Mouse (Mus musculus): ENCODE measurements around the gene Polr2a. TPM values are rescaled to one million over a fixed set of nuclear protein-coding genes. Genes with fewer than 3 reads are reported as not detected.

The Polr2a gene
- polyA plus RNA-seq, 1 experiment from 2014 or later: 29.0 TPM

- Histone ChIP-seq H3K9ac (ENCODE audit: low read depth, low read length) (no peak overlapping the region), H3K4me2 (no peak overlapping the region), H3K27me3 (ENCODE audit: control insufficient read depth, insufficient read depth, low read length) (no peaks in the 10 kb centered on the region; the same call in 1 of the 2 replicates), H3K4me1 (ENCODE audit: control insufficient read depth, insufficient read depth, low read length) (peaks cover 4% of the 10 kb centered on the region; the same call in 1 of the 2 replicates), H3K27ac (ENCODE audit: low read depth, low read length) (no peak overlapping the region), H3K4me3 (ENCODE audit: low read depth, low read length) (no peak overlapping the region), H3K9me3 (replicated peaks; ENCODE audit: control insufficient read depth, low read length) (no peaks in the 10 kb centered on the region), H3K36me3 (ENCODE audit: control insufficient read depth, insufficient read depth, low read length) (no peaks in the 10 kb centered on the region)
- WGBS (ENCODE audit: insufficient replicate concordance): 88% methylated on average over 1 of the region's 1 CpGs
- ATAC-seq (replicated peaks; ENCODE audit: insufficient number of reproducible peaks, low FRiP score, low TSS enrichment): no peak
Observed at GRCm38 (mm10) chr11:69689891-69690290, 68.5 kb downstream of the Polr2a start.

GRCm38 (mm10) chr11:69687061-69687460 lies 71.4 kb downstream of the Polr2a start:
- H3K4me2 ChIP-seq: no peak overlapping the region
- H3K27ac ChIP-seq (ENCODE audit: low read depth, low read length): no peak overlapping the region
- no peak overlapping the region for H3K9ac ChIP-seq (ENCODE audit: low read depth, low read length)
- 0 out of 2 replicates have a peak, but pooled peaks cover 5% of the 10 kb centered on the region for H3K4me1 ChIP-seq (ENCODE audit: control insufficient read depth, insufficient read depth, low read length)
- WGBS (ENCODE audit: insufficient replicate concordance): 44% methylated on average over 5 of the region's 5 CpGs
- H3K27me3 ChIP-seq (ENCODE audit: control insufficient read depth, insufficient read depth, low read length): no peaks in the 10 kb centered on the region; the same call in 1 of the 2 replicates
- no peaks in the 10 kb centered on the region for H3K9me3 ChIP-seq (replicated peaks; ENCODE audit: control insufficient read depth, low read length)
- ATAC-seq (replicated peaks; ENCODE audit: insufficient number of reproducible peaks, low FRiP score, low TSS enrichment): no peak
- H3K36me3 ChIP-seq (ENCODE audit: control insufficient read depth, insufficient read depth, low read length): no peaks in the 10 kb centered on the region
- no peak overlapping the region for H3K4me3 ChIP-seq (ENCODE audit: low read depth, low read length)

DNA sequence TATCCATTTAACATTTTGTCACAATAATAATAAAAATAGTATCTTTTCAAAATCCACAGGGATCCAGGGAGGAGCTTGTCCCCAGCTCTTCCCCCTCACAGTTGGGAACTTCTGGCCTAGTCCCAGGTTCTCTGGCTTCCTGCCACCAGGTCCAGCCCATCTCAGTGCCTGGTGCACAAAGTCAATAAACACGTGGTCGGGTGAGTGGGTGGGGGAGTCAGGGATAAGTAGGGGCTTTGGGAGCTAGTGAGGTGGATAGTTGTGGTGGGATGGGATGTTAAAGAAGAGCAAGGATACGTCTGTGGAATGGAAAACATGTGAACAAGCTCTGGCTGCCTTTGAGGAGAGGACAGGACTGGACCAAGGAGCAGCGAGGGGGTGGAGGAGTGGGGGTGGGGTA lies 72.1 kb downstream of the Polr2a start:
- Histone ChIP-seq H3K4me3 (ENCODE audit: low read depth, low read length) (no peak overlapping the region), H3K4me1 (ENCODE audit: control insufficient read depth, insufficient read depth, low read length) (0 out of 2 replicates have a peak, but pooled peaks cover 5% of the 10 kb centered on the region), H3K4me2 (peak overlapping the region; percentile 9; the same call in 1 of the 2 replicates), H3K9ac (ENCODE audit: low read depth, low read length) (0 out of 2 replicates have a peak overlapping the region, but pooled peaks have one; percentile 39), H3K27ac (ENCODE audit: low read depth, low read length) (no peak overlapping the region), H3K27me3 (ENCODE audit: control insufficient read depth, insufficient read depth, low read length) (no peaks in the 10 kb centered on the region; the same call in 1 of the 2 replicates), H3K36me3 (ENCODE audit: control insufficient read depth, insufficient read depth, low read length) (no peaks in the 10 kb centered on the region), H3K9me3 (replicated peaks; ENCODE audit: control insufficient read depth, low read length) (no peaks in the 10 kb centered on the region)
- no peak for ATAC-seq (replicated peaks; ENCODE audit: insufficient number of reproducible peaks, low FRiP score, low TSS enrichment)
- 13% methylated on average over 4 of the region's 4 CpGs for WGBS (ENCODE audit: insufficient replicate concordance)

DNA sequence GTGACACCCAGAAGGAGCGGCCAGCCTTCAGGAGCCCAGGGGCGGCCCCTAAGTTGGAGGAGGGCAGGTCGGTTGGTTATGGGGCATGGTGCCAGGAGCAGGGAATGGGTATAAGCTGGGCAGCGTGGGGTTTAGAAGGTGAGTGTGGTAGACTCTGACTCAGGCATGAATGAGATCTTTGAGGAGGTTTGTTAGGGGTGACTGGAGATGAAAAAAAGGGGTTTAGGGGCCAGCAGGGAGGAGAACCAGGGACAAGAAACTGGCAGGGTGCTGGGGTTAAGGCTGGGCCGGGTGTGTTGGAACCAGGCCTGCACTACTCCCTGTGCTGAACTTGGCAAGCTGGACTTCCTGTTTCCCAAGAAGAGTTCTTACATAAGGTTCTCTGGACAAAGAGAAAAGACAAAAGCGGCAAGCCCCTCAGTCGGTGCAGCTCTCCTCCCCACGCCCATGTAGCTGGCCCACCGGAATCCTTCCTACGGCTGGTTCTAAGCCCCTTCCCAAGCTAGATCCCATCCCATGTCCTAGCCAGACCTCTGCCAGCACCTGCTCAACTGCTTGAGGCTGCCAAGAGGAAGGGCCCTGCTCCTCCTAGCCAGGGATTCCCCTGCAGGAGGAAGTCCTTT lies 72.8 kb downstream of the Polr2a start, which contains the start of gene Tnfsf13:
Gene Tnfsf13, minus strand, starts transcription at position 259 of the 623 bp plus-strand sequence.
- ATAC-seq (replicated peaks; ENCODE audit: insufficient number of reproducible peaks, low FRiP score, low TSS enrichment): no peak
- H3K4me3 ChIP-seq (ENCODE audit: low read depth, low read length): no peak within 1 kb of the TSS
- peaks cover 9% of the 10 kb centered on the region for H3K4me1 ChIP-seq (ENCODE audit: control insufficient read depth, insufficient read depth, low read length)
- H3K36me3 ChIP-seq (ENCODE audit: control insufficient read depth, insufficient read depth, low read length): no peaks in the 10 kb centered on the region
- H3K4me2 ChIP-seq: peak within 1 kb of the TSS; percentile 9; the same call in 1 of the 2 replicates
- H3K27ac ChIP-seq (ENCODE audit: low read depth, low read length): peak within 1 kb of the TSS; percentile 59
- no peaks in the 10 kb centered on the region; the same call in 1 of the 2 replicates for H3K27me3 ChIP-seq (ENCODE audit: control insufficient read depth, insufficient read depth, low read length)
- 0 out of 2 replicates have a peak within 1 kb of the TSS, but pooled peaks have one; percentile 39 for H3K9ac ChIP-seq (ENCODE audit: low read depth, low read length)
- 72% methylated on average over 10 of the region's 10 CpGs for WGBS (ENCODE audit: insufficient replicate concordance)
- H3K9me3 ChIP-seq (replicated peaks; ENCODE audit: control insufficient read depth, low read length): no peaks in the 10 kb centered on the region

GRCm38 (mm10) chr11:69684936-69685335 lies 73.5 kb downstream of the Polr2a start:
- peaks cover 2% of the 10 kb centered on the region; the same call in 1 of the 2 replicates for H3K36me3 ChIP-seq (ENCODE audit: control insufficient read depth, insufficient read depth, low read length)
- no peak for ATAC-seq (replicated peaks; ENCODE audit: insufficient number of reproducible peaks, low FRiP score, low TSS enrichment)
- H3K4me2 ChIP-seq: no peak overlapping the region
- H3K4me1 ChIP-seq (ENCODE audit: control insufficient read depth, insufficient read depth, low read length): peaks cover 16% of the 10 kb centered on the region
- H3K9me3 ChIP-seq (replicated peaks; ENCODE audit: control insufficient read depth, low read length): no peaks in the 10 kb centered on the region
- H3K27ac ChIP-seq (ENCODE audit: low read depth, low read length): peak overlapping the region; percentile 41; the same call in 1 of the 2 replicates
- 0 out of 2 replicates have a peak overlapping the region, but pooled peaks have one; percentile 16 for H3K9ac ChIP-seq (ENCODE audit: low read depth, low read length)
- H3K4me3 ChIP-seq (ENCODE audit: low read depth, low read length): no peak overlapping the region
- no peaks in the 10 kb centered on the region; the same call in 1 of the 2 replicates for H3K27me3 ChIP-seq (ENCODE audit: control insufficient read depth, insufficient read depth, low read length)
- 85% methylated on average over 6 of the region's 6 CpGs for WGBS (ENCODE audit: insufficient replicate concordance)

GRCm38 (mm10) chr11:69684128-69684745 lies 74.2 kb downstream of the Polr2a start:
- Histone ChIP-seq H3K9me3 (replicated peaks; ENCODE audit: control insufficient read depth, low read length) (no peaks in the 10 kb centered on the region), H3K27me3 (ENCODE audit: control insufficient read depth, insufficient read depth, low read length) (no peaks in the 10 kb centered on the region; the same call in 1 of the 2 replicates), H3K9ac (ENCODE audit: low read depth, low read length) (no peak overlapping the region), H3K36me3 (ENCODE audit: control insufficient read depth, insufficient read depth, low read length) (peaks cover 2% of the 10 kb centered on the region; the same call in 1 of the 2 replicates), H3K4me1 (ENCODE audit: control insufficient read depth, insufficient read depth, low read length) (peaks cover 17% of the 10 kb centered on the region), H3K27ac (ENCODE audit: low read depth, low read length) (no peak overlapping the region), H3K4me3 (ENCODE audit: low read depth, low read length) (no peak overlapping the region), H3K4me2 (no peak overlapping the region)
- ATAC-seq (replicated peaks; ENCODE audit: insufficient number of reproducible peaks, low FRiP score, low TSS enrichment): no peak
- 71% methylated on average over 12 of the region's 12 CpGs for WGBS (ENCODE audit: insufficient replicate concordance)

Other genes starting within 250 kb of the Polr2a start
- gene Dnah2, start 209.5 kb downstream of the Polr2a start, polyA plus RNA-seq (2014; fragmentation: Nextera tagmentation; extraction: Ambion mirVana): 0.20 and 1.3 TPM in 2 replicates
- 15.2 and 19.0 TPM in 2 replicates for gene Efnb3, start 198.4 kb downstream of the Polr2a start, polyA plus RNA-seq (2014; fragmentation: Nextera tagmentation; extraction: Ambion mirVana)
- gene Wrap53, start 178.4 kb downstream of the Polr2a start, polyA plus RNA-seq (2014; fragmentation: Nextera tagmentation; extraction: Ambion mirVana): 20.3 and 22.9 TPM in 2 replicates
- 103 and 107 TPM in 2 replicates for gene Trp53, start 178.3 kb downstream of the Polr2a start, polyA plus RNA-seq (2014; fragmentation: Nextera tagmentation; extraction: Ambion mirVana)
- 31.0 and 36.2 TPM in 2 replicates for gene Atp1b2, start 152.7 kb downstream of the Polr2a start, polyA plus RNA-seq (2014; fragmentation: Nextera tagmentation; extraction: Ambion mirVana)
- 1.5 TPM in 1 of 2 replicates, not detected in the other for gene Shbg, start 140.7 kb downstream of the Polr2a start, polyA plus RNA-seq (2014; fragmentation: Nextera tagmentation; extraction: Ambion mirVana)
- gene Sat2, start 136.6 kb downstream of the Polr2a start, polyA plus RNA-seq (2014; fragmentation: Nextera tagmentation; extraction: Ambion mirVana): 15.2 and 16.4 TPM in 2 replicates
- 21.1 and 29.0 TPM in 2 replicates for gene Fxr2, start 125.6 kb downstream of the Polr2a start, polyA plus RNA-seq (2014; fragmentation: Nextera tagmentation; extraction: Ambion mirVana)
- not detected in 2 replicates for gene Sox15, start 103.3 kb downstream of the Polr2a start, polyA plus RNA-seq (2014; fragmentation: Nextera tagmentation; extraction: Ambion mirVana)
- gene Mpdu1, start 96.0 kb downstream of the Polr2a start, polyA plus RNA-seq (2014; fragmentation: Nextera tagmentation; extraction: Ambion mirVana): 16.5 and 35.1 TPM in 2 replicates
- gene Cd68, start 92.5 kb downstream of the Polr2a start, polyA plus RNA-seq (2014; fragmentation: Nextera tagmentation; extraction: Ambion mirVana): 4.2 and 4.7 TPM in 2 replicates
- gene Eif4a1, start 86.2 kb downstream of the Polr2a start, polyA plus RNA-seq (2014; fragmentation: Nextera tagmentation; extraction: Ambion mirVana): 530 and 592 TPM in 2 replicates
- gene Senp3, start 76.6 kb downstream of the Polr2a start, polyA plus RNA-seq (2014; fragmentation: Nextera tagmentation; extraction: Ambion mirVana): 70.2 and 81.4 TPM in 2 replicates
- gene Tnfsf13, start 72.9 kb downstream of the Polr2a start, polyA plus RNA-seq (2014; fragmentation: Nextera tagmentation; extraction: Ambion mirVana): 0.24 TPM in 1 of 2 replicates, not detected in the other
- gene Tnfsf12, start 62.8 kb downstream of the Polr2a start, polyA plus RNA-seq (2014; fragmentation: Nextera tagmentation; extraction: Ambion mirVana): 4.4 TPM in 2 replicates
- 3.0 and 4.2 TPM in 2 replicates for gene Tnfsfm13, start 62.5 kb downstream of the Polr2a start, polyA plus RNA-seq (2014; fragmentation: Nextera tagmentation; extraction: Ambion mirVana)
- 0.10 TPM in 1 of 2 replicates, not detected in the other for gene Slc35g3, start 3.3 kb upstream of the Polr2a start, polyA plus RNA-seq (2014; fragmentation: Nextera tagmentation; extraction: Ambion mirVana)
- gene Zbtb4, start 7.3 kb upstream of the Polr2a start, polyA plus RNA-seq (2014; fragmentation: Nextera tagmentation; extraction: Ambion mirVana): 2.1 and 3.1 TPM in 2 replicates
- 3.7 and 4.5 TPM in 2 replicates for gene Chrnb1, start 37.3 kb upstream of the Polr2a start, polyA plus RNA-seq (2014; fragmentation: Nextera tagmentation; extraction: Ambion mirVana)
- 1.5 and 2.5 TPM in 2 replicates for gene Fgf11, start 43.2 kb upstream of the Polr2a start, polyA plus RNA-seq (2014; fragmentation: Nextera tagmentation; extraction: Ambion mirVana)
- gene Tmem102, start 47.0 kb upstream of the Polr2a start, polyA plus RNA-seq (2014; fragmentation: Nextera tagmentation; extraction: Ambion mirVana): 1.1 and 1.5 TPM in 2 replicates
- not detected in 2 replicates for gene Gm39566, start 56.7 kb upstream of the Polr2a start, polyA plus RNA-seq (2014; fragmentation: Nextera tagmentation; extraction: Ambion mirVana)
- not detected in 2 replicates for gene Spem2, start 59.8 kb upstream of the Polr2a start, polyA plus RNA-seq (2014; fragmentation: Nextera tagmentation; extraction: Ambion mirVana)
- not detected in 2 replicates for gene Spem1, start 63.5 kb upstream of the Polr2a start, polyA plus RNA-seq (2014; fragmentation: Nextera tagmentation; extraction: Ambion mirVana)
- 3.1 and 3.3 TPM in 2 replicates for gene Nlgn2, start 79.1 kb upstream of the Polr2a start, polyA plus RNA-seq (2014; fragmentation: Nextera tagmentation; extraction: Ambion mirVana)
- gene Tmem256, start 79.9 kb upstream of the Polr2a start, polyA plus RNA-seq (2014; fragmentation: Nextera tagmentation; extraction: Ambion mirVana): 321 and 331 TPM in 2 replicates
- gene Plscr3, start 87.7 kb upstream of the Polr2a start, polyA plus RNA-seq (2014; fragmentation: Nextera tagmentation; extraction: Ambion mirVana): 65.9 and 75.2 TPM in 2 replicates
- 0.23 and 0.39 TPM in 2 replicates for gene Tnk1, start 100.1 kb upstream of the Polr2a start, polyA plus RNA-seq (2014; fragmentation: Nextera tagmentation; extraction: Ambion mirVana)
- not detected in 2 replicates for gene Tmem95, start 119.4 kb upstream of the Polr2a start, polyA plus RNA-seq (2014; fragmentation: Nextera tagmentation; extraction: Ambion mirVana)
- 3.3 and 3.8 TPM in 2 replicates for gene Kctd11, start 122.8 kb upstream of the Polr2a start, polyA plus RNA-seq (2014; fragmentation: Nextera tagmentation; extraction: Ambion mirVana)
- 7.2 and 8.1 TPM in 2 replicates for gene Acap1, start 136.9 kb upstream of the Polr2a start, polyA plus RNA-seq (2014; fragmentation: Nextera tagmentation; extraction: Ambion mirVana)
- 5.3 and 5.8 TPM in 2 replicates for gene 2810408A11Rik, start 142.3 kb upstream of the Polr2a start, polyA plus RNA-seq (2014; fragmentation: Nextera tagmentation; extraction: Ambion mirVana)
- 9.3 and 10.8 TPM in 2 replicates for gene Neurl4, start 142.4 kb upstream of the Polr2a start, polyA plus RNA-seq (2014; fragmentation: Nextera tagmentation; extraction: Ambion mirVana)
- 53.2 and 62.2 TPM in 2 replicates for gene Gps2, start 155.3 kb upstream of the Polr2a start, polyA plus RNA-seq (2014; fragmentation: Nextera tagmentation; extraction: Ambion mirVana)
- gene Eif5a, start 163.3 kb upstream of the Polr2a start, polyA plus RNA-seq (2014; fragmentation: Nextera tagmentation; extraction: Ambion mirVana): 1,428 and 1,516 TPM in 2 replicates
- gene Ybx2, start 177.2 kb upstream of the Polr2a start, polyA plus RNA-seq (2014; fragmentation: Nextera tagmentation; extraction: Ambion mirVana): 1.5 and 4.3 TPM in 2 replicates
- gene Slc2a4, start 189.6 kb upstream of the Polr2a start, polyA plus RNA-seq (2014; fragmentation: Nextera tagmentation; extraction: Ambion mirVana): 22.0 and 22.8 TPM in 2 replicates
- 2.4 and 3.0 TPM in 2 replicates for gene Cldn7, start 206.1 kb upstream of the Polr2a start, polyA plus RNA-seq (2014; fragmentation: Nextera tagmentation; extraction: Ambion mirVana)
- gene Ctdnep1, start 222.5 kb upstream of the Polr2a start, polyA plus RNA-seq (2014; fragmentation: Nextera tagmentation; extraction: Ambion mirVana): 20.3 and 22.2 TPM in 2 replicates
- gene Elp5, start 223.9 kb upstream of the Polr2a start, polyA plus RNA-seq (2014; fragmentation: Nextera tagmentation; extraction: Ambion mirVana): 120 and 130 TPM in 2 replicates
- gene Gabarap, start 232.5 kb upstream of the Polr2a start, polyA plus RNA-seq (2014; fragmentation: Nextera tagmentation; extraction: Ambion mirVana): 481 and 489 TPM in 2 replicates
- 27.3 and 29.9 TPM in 2 replicates for gene Phf23, start 237.1 kb upstream of the Polr2a start, polyA plus RNA-seq (2014; fragmentation: Nextera tagmentation; extraction: Ambion mirVana)
- gene Dvl2, start 242.0 kb upstream of the Polr2a start, polyA plus RNA-seq (2014; fragmentation: Nextera tagmentation; extraction: Ambion mirVana): 18.6 and 18.9 TPM in 2 replicates

All from heart, embryonic 11.5 days (tissue).